Mouse (Mus musculus): ENCODE measurements around the gene Olfr791. TPM values are rescaled to one million over a fixed set of nuclear protein-coding genes. Genes with fewer than 3 reads are reported as not detected.

The Olfr791 gene
- polyA plus RNA-seq (2015; fragmentation: Illumina TruSeq; extraction: RNeasy Lipid Tissue Mini Kit (QIAGEN cat#74804); ENCODE audit: insufficient read depth, low read depth, low replicate concordance) = not detected

GRCm38 (mm10) chr10:129521492-129521891, at the start of gene Olfr791:
Olfr791 (plus strand) TSS chr10:129521792.

GRCm38 (mm10) chr10:129484452-129484851, 37.1 kb upstream of the Olfr791 start, which contains the start of gene Olfr789:
Olfr789 (plus strand) TSS chr10:129484752.

GRCm38 (mm10) chr10:129498192-129498591, 23.4 kb upstream of the Olfr791 start, which contains the start of gene Olfr790:
Olfr790 (plus strand) TSS chr10:129498492.

GRCm38 (mm10) chr10:129538862-129539261, 17.3 kb downstream of the Olfr791 start, which contains the start of gene Olfr792:
Olfr792 (plus strand) TSS chr10:129539162.

GRCm38 (mm10) chr10:129567355-129567754, 45.8 kb downstream of the Olfr791 start, which contains the start of gene Olfr794:
Olfr794 (plus strand) TSS chr10:129567655.

Other genes starting within 250 kb of the Olfr791 start
- not detected for gene Olfr780, start 203.7 kb upstream of the Olfr791 start, polyA plus RNA-seq (2015; fragmentation: Illumina TruSeq; extraction: RNeasy Lipid Tissue Mini Kit (QIAGEN cat#74804); ENCODE audit: insufficient read depth, low read depth, low replicate concordance)
- gene Olfr781, start 192.9 kb upstream of the Olfr791 start, polyA plus RNA-seq (2015; fragmentation: Illumina TruSeq; extraction: RNeasy Lipid Tissue Mini Kit (QIAGEN cat#74804); ENCODE audit: insufficient read depth, low read depth, low replicate concordance) = not detected
- gene Olfr782, start 172.9 kb upstream of the Olfr791 start, polyA plus RNA-seq (2015; fragmentation: Illumina TruSeq; extraction: RNeasy Lipid Tissue Mini Kit (QIAGEN cat#74804); ENCODE audit: insufficient read depth, low read depth, low replicate concordance) = not detected
- not detected for gene Olfr784, start 137.7 kb upstream of the Olfr791 start, polyA plus RNA-seq (2015; fragmentation: Illumina TruSeq; extraction: RNeasy Lipid Tissue Mini Kit (QIAGEN cat#74804); ENCODE audit: insufficient read depth, low read depth, low replicate concordance)
- gene Olfr785, start 116.4 kb upstream of the Olfr791 start, polyA plus RNA-seq (2015; fragmentation: Illumina TruSeq; extraction: RNeasy Lipid Tissue Mini Kit (QIAGEN cat#74804); ENCODE audit: insufficient read depth, low read depth, low replicate concordance) = not detected
- gene Olfr786, start 94.5 kb upstream of the Olfr791 start, polyA plus RNA-seq (2015; fragmentation: Illumina TruSeq; extraction: RNeasy Lipid Tissue Mini Kit (QIAGEN cat#74804); ENCODE audit: insufficient read depth, low read depth, low replicate concordance) = not detected
- gene Olfr787, start 59.9 kb upstream of the Olfr791 start, polyA plus RNA-seq (2015; fragmentation: Illumina TruSeq; extraction: RNeasy Lipid Tissue Mini Kit (QIAGEN cat#74804); ENCODE audit: insufficient read depth, low read depth, low replicate concordance) = not detected
- gene Olfr788, start 50.8 kb upstream of the Olfr791 start, polyA plus RNA-seq (2015; fragmentation: Illumina TruSeq; extraction: RNeasy Lipid Tissue Mini Kit (QIAGEN cat#74804); ENCODE audit: insufficient read depth, low read depth, low replicate concordance) = not detected
- gene Olfr789, start 37.0 kb upstream of the Olfr791 start, polyA plus RNA-seq (2015; fragmentation: Illumina TruSeq; extraction: RNeasy Lipid Tissue Mini Kit (QIAGEN cat#74804); ENCODE audit: insufficient read depth, low read depth, low replicate concordance) = not detected
- gene Olfr790, start 23.3 kb upstream of the Olfr791 start, polyA plus RNA-seq (2015; fragmentation: Illumina TruSeq; extraction: RNeasy Lipid Tissue Mini Kit (QIAGEN cat#74804); ENCODE audit: insufficient read depth, low read depth, low replicate concordance) = not detected
- gene Olfr792, start 17.4 kb downstream of the Olfr791 start, polyA plus RNA-seq (2015; fragmentation: Illumina TruSeq; extraction: RNeasy Lipid Tissue Mini Kit (QIAGEN cat#74804); ENCODE audit: insufficient read depth, low read depth, low replicate concordance) = not detected
- gene Olfr794, start 45.9 kb downstream of the Olfr791 start, polyA plus RNA-seq (2015; fragmentation: Illumina TruSeq; extraction: RNeasy Lipid Tissue Mini Kit (QIAGEN cat#74804); ENCODE audit: insufficient read depth, low read depth, low replicate concordance) = not detected
- not detected for gene Olfr796, start 90.8 kb downstream of the Olfr791 start, polyA plus RNA-seq (2015; fragmentation: Illumina TruSeq; extraction: RNeasy Lipid Tissue Mini Kit (QIAGEN cat#74804); ENCODE audit: insufficient read depth, low read depth, low replicate concordance)
- not detected for gene Olfr798, start 106.1 kb downstream of the Olfr791 start, polyA plus RNA-seq (2015; fragmentation: Illumina TruSeq; extraction: RNeasy Lipid Tissue Mini Kit (QIAGEN cat#74804); ENCODE audit: insufficient read depth, low read depth, low replicate concordance)
- gene Olfr799, start 115.7 kb downstream of the Olfr791 start, polyA plus RNA-seq (2015; fragmentation: Illumina TruSeq; extraction: RNeasy Lipid Tissue Mini Kit (QIAGEN cat#74804); ENCODE audit: insufficient read depth, low read depth, low replicate concordance) = not detected
- gene Olfr800, start 135.9 kb downstream of the Olfr791 start, polyA plus RNA-seq (2015; fragmentation: Illumina TruSeq; extraction: RNeasy Lipid Tissue Mini Kit (QIAGEN cat#74804); ENCODE audit: insufficient read depth, low read depth, low replicate concordance) = not detected
- not detected for gene Olfr801, start 152.1 kb downstream of the Olfr791 start, polyA plus RNA-seq (2015; fragmentation: Illumina TruSeq; extraction: RNeasy Lipid Tissue Mini Kit (QIAGEN cat#74804); ENCODE audit: insufficient read depth, low read depth, low replicate concordance)
- not detected for gene Olfr802, start 166.4 kb downstream of the Olfr791 start, polyA plus RNA-seq (2015; fragmentation: Illumina TruSeq; extraction: RNeasy Lipid Tissue Mini Kit (QIAGEN cat#74804); ENCODE audit: insufficient read depth, low read depth, low replicate concordance)
- not detected for gene Olfr803, start 172.5 kb downstream of the Olfr791 start, polyA plus RNA-seq (2015; fragmentation: Illumina TruSeq; extraction: RNeasy Lipid Tissue Mini Kit (QIAGEN cat#74804); ENCODE audit: insufficient read depth, low read depth, low replicate concordance)
- not detected for gene Olfr804, start 181.4 kb downstream of the Olfr791 start, polyA plus RNA-seq (2015; fragmentation: Illumina TruSeq; extraction: RNeasy Lipid Tissue Mini Kit (QIAGEN cat#74804); ENCODE audit: insufficient read depth, low read depth, low replicate concordance)
- not detected for gene Olfr805, start 207.6 kb downstream of the Olfr791 start, polyA plus RNA-seq (2015; fragmentation: Illumina TruSeq; extraction: RNeasy Lipid Tissue Mini Kit (QIAGEN cat#74804); ENCODE audit: insufficient read depth, low read depth, low replicate concordance)
- gene Olfr806, start 220.1 kb downstream of the Olfr791 start, polyA plus RNA-seq (2015; fragmentation: Illumina TruSeq; extraction: RNeasy Lipid Tissue Mini Kit (QIAGEN cat#74804); ENCODE audit: insufficient read depth, low read depth, low replicate concordance) = not detected
- not detected for gene Olfr807, start 236.0 kb downstream of the Olfr791 start, polyA plus RNA-seq (2015; fragmentation: Illumina TruSeq; extraction: RNeasy Lipid Tissue Mini Kit (QIAGEN cat#74804); ENCODE audit: insufficient read depth, low read depth, low replicate concordance)
- gene Olfr808, start 243.7 kb downstream of the Olfr791 start, polyA plus RNA-seq (2015; fragmentation: Illumina TruSeq; extraction: RNeasy Lipid Tissue Mini Kit (QIAGEN cat#74804); ENCODE audit: insufficient read depth, low read depth, low replicate concordance) = not detected

Measured in pancreas, adult 10 weeks (tissue).